Mouse (Mus musculus) myocyte (in vitro differentiated cells): Measurements from ENCODE around the gene Mms19.

Source experiments
- CEBPB ChIP-seq: IDR thresholded peaks from 2 replicates; pipeline ENCODE4 v1.6.1; 2011; ENCODE audit warnings: mild to moderate bottlenecking, moderate library complexity; ENCODE audit not compliant: poor library complexity, insufficient read depth, severe bottlenecking
- E2F4 ChIP-seq: IDR thresholded peaks from one replicate; pipeline ENCODE4 v1.6.1; 2011; ENCODE audit warnings: mild to moderate bottlenecking, control low read depth, moderate library complexity; ENCODE audit not compliant: insufficient read depth
- MAX ChIP-seq: IDR thresholded peaks from one replicate; pipeline ENCODE4 v1.6.1; 2011; ENCODE audit warnings: low read depth, mild to moderate bottlenecking, control low read depth
- MYOD1 ChIP-seq, 3 experiments: IDR thresholded peaks; one replicate each; pipeline ENCODE4 v1.6.1; 2011; ENCODE audit warnings: control low read depth in 2 of 3, low read depth in 2 of 3, mild to moderate bottlenecking in 2 of 3, moderate library complexity in 1 of 3; ENCODE audit not compliant: insufficient read length in 2 of 3, control insufficient read depth in 1 of 3
- MYOG ChIP-seq, 3 experiments: IDR thresholded peaks; one replicate each; pipeline ENCODE4 v1.6.1; 2011; ENCODE audit warnings: control low read depth in 2 of 3, low read depth in 2 of 3, mild to moderate bottlenecking in 2 of 3; ENCODE audit not compliant: insufficient read length in 2 of 3, control insufficient read depth in 1 of 3, insufficient read depth in 1 of 3
- POLR2A ChIP-seq: IDR thresholded peaks from one replicate; pipeline ENCODE4 v1.6.1; 2011; ENCODE audit warnings: low read depth, mild to moderate bottlenecking, control low read depth, moderate library complexity; ENCODE audit not compliant: insufficient read length
- POLR2AphosphoS2 ChIP-seq: IDR thresholded peaks from one replicate; pipeline ENCODE4 v1.6.1; 2011; ENCODE audit warnings: low read depth, control low read depth; ENCODE audit not compliant: insufficient read length
- REST ChIP-seq: IDR thresholded peaks from one replicate; pipeline ENCODE4 v1.6.1; 2011; ENCODE audit warnings: mild to moderate bottlenecking, control low read depth, moderate library complexity; ENCODE audit not compliant: insufficient read depth, insufficient read length
- SRF ChIP-seq: IDR thresholded peaks from one replicate; pipeline ENCODE4 v1.6.1; 2011; ENCODE audit warnings: low read depth; ENCODE audit not compliant: control insufficient read depth, insufficient read length
- TCF12 ChIP-seq: IDR thresholded peaks from one replicate; pipeline ENCODE4 v1.6.1; 2011; ENCODE audit warnings: mild to moderate bottlenecking, control low read depth; ENCODE audit not compliant: poor library complexity, insufficient read depth, severe bottlenecking
- TCF3 ChIP-seq: IDR thresholded peaks from one replicate; pipeline ENCODE4 v1.6.1; 2011; ENCODE audit warnings: low read depth, control low read depth; ENCODE audit not compliant: insufficient read length
- USF1 ChIP-seq: IDR thresholded peaks from one replicate; pipeline ENCODE4 v1.6.1; 2011; ENCODE audit warnings: low read depth, mild to moderate bottlenecking, control low read depth, moderate library complexity

GRCm38 (mm10) chr19:42005616-42006015, 24.7 kb upstream of the Mms19 start:
- TF ChIP-seq POLR2A: no peak
- no peak for TF ChIP-seq POLR2AphosphoS2
- TF ChIP-seq MYOG (IDR thresholded peaks at IDR 0.05; ENCODE audit: control insufficient read depth in 1 of 3, insufficient read depth in 1 of 3, insufficient read length in 2 of 3, low read depth in 2 of 3): no peak
- TF ChIP-seq MAX: no peak
- TF ChIP-seq E2F4: no peak
- TF ChIP-seq TCF3: no peak
- TF ChIP-seq USF1: no peak
- TF ChIP-seq MYOD1 (IDR thresholded peaks at IDR 0.05; ENCODE audit: control insufficient read depth in 1 of 3, insufficient read length in 2 of 3, low read depth in 2 of 3): no peak
- no peak for TF ChIP-seq REST
- peak; percentile 64; the same call in 1 of the 2 replicates for TF ChIP-seq CEBPB
- no peak for TF ChIP-seq TCF12
- no peak for TF ChIP-seq SRF
